Mouse (Mus musculus) olfactory bulb, adult 2 months (tissue): ENCODE data around the gene Cpsf4.

Experiments
- CTCF ChIP-seq: fragments of 200-500 bp; IDR thresholded peaks from 2 replicates; pipeline ENCODE4 v1.5.1; 2012; ENCODE audit warnings: low read depth, mild to moderate bottlenecking, low read length, moderate library complexity; ENCODE audit not compliant: insufficient read depth
- POLR2A ChIP-seq: fragments of 200-500 bp; IDR thresholded peaks from 2 replicates; pipeline ENCODE4 v1.6.1; 2012; ENCODE audit warnings: mild to moderate bottlenecking, low read depth, low read length, moderate library complexity; ENCODE audit not compliant: insufficient read depth

GRCm38 (mm10) chr5:145165184-145165583 lies 1.8 kb upstream of the Cpsf4 start:
- TF ChIP-seq POLR2A (no peak), CTCF (no peak)
